Mouse (Mus musculus): ENCODE results near the gene Eif3a.

DNA sequence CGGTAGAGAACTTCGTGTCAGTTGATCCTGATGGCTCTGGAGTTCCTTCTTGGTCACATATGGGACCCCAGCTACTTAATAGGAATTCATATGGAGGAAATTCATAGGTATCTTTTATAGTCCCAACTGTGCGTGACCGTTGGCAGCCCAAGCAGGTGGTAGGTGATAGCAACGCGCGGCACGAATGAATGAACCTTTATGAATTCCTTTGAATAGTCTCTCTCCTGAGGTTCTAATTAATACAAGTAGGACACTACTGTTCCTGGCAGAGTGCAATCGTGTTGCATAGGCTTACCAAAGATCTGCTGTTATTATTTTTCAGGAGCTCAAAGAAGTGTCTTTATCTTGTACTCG is 21.6 kb upstream of the Eif3a start:
- TF ChIP-seq CTCF (IDR thresholded peaks at IDR 0.05; ENCODE audit: control insufficient read depth, insufficient read depth, insufficient replicate concordance, low read depth, low read length) (no peak), POLR2A (IDR thresholded peaks at IDR 0.05; ENCODE audit: control insufficient read depth, low read depth, low read length) (no peak; the same call in 1 of the 2 replicates)
